Mouse (Mus musculus): ENCODE measurements around the gene Polr2l. TPM values are rescaled to one million over a fixed set of nuclear protein-coding genes. Genes with fewer than 3 reads are reported as not detected.

The Polr2l gene
- polyA plus RNA-seq, 1 experiment, result 48.7 TPM

GRCm38 (mm10) chr7:141475805-141476158, 850 bp upstream of the Polr2l start:
- no peak for TF ChIP-seq CTCF (IDR thresholded peaks at IDR 0.05; ENCODE audit: borderline replicate concordance, extremely low read depth, insufficient read depth, insufficient read length)
- TF ChIP-seq POLR2A (IDR thresholded peaks at IDR 0.05; ENCODE audit: borderline replicate concordance, extremely low read depth, insufficient read depth, insufficient read length, poor library complexity, severe bottlenecking), result no peak
- DNase-seq (ENCODE audit: low read depth), result no peak

GRCm38 (mm10) chr7:141474160-141474559, 772 bp downstream of the Polr2l start:
- TF ChIP-seq CTCF (IDR thresholded peaks at IDR 0.05; ENCODE audit: borderline replicate concordance, extremely low read depth, insufficient read depth, insufficient read length), result no peak
- TF ChIP-seq POLR2A (IDR thresholded peaks at IDR 0.05; ENCODE audit: borderline replicate concordance, extremely low read depth, insufficient read depth, insufficient read length, poor library complexity, severe bottlenecking), result no peak
- DNase-seq (ENCODE audit: low read depth), result no peak

- DNase-seq (ENCODE audit: low read depth), result no peak
- TF ChIP-seq POLR2A (IDR thresholded peaks at IDR 0.05; ENCODE audit: borderline replicate concordance, extremely low read depth, insufficient read depth, insufficient read length, poor library complexity, severe bottlenecking) (no peak), CTCF (IDR thresholded peaks at IDR 0.05; ENCODE audit: borderline replicate concordance, extremely low read depth, insufficient read depth, insufficient read length) (no peak)
Measured at GRCm38 (mm10) chr7:141472763-141473162, 2.2 kb downstream of the Polr2l start.

- DNase-seq (ENCODE audit: low read depth), result no peak
- TF ChIP-seq POLR2A (IDR thresholded peaks at IDR 0.05; ENCODE audit: borderline replicate concordance, extremely low read depth, insufficient read depth, insufficient read length, poor library complexity, severe bottlenecking) (no peak), CTCF (IDR thresholded peaks at IDR 0.05; ENCODE audit: borderline replicate concordance, extremely low read depth, insufficient read depth, insufficient read length) (no peak)
Measured at GRCm38 (mm10) chr7:141472226-141472625, 2.7 kb downstream of the Polr2l start.

GRCm38 (mm10) chr7:141471236-141471635, 3.7 kb downstream of the Polr2l start:
- DNase-seq (ENCODE audit: low read depth), result no peak
- no peak for TF ChIP-seq CTCF (IDR thresholded peaks at IDR 0.05; ENCODE audit: borderline replicate concordance, extremely low read depth, insufficient read depth, insufficient read length)
- no peak for TF ChIP-seq POLR2A (IDR thresholded peaks at IDR 0.05; ENCODE audit: borderline replicate concordance, extremely low read depth, insufficient read depth, insufficient read length, poor library complexity, severe bottlenecking)

- DNase-seq (ENCODE audit: low read depth), result no peak
- TF ChIP-seq POLR2A (IDR thresholded peaks at IDR 0.05; ENCODE audit: borderline replicate concordance, extremely low read depth, insufficient read depth, insufficient read length, poor library complexity, severe bottlenecking) (no peak), CTCF (IDR thresholded peaks at IDR 0.05; ENCODE audit: borderline replicate concordance, extremely low read depth, insufficient read depth, insufficient read length) (no peak)
Measured at GRCm38 (mm10) chr7:141470637-141470944, 4.3 kb downstream of the Polr2l start.

GRCm38 (mm10) chr7:141469901-141470636, 4.9 kb downstream of the Polr2l start:
- no peak for DNase-seq (ENCODE audit: low read depth)
- no peak for TF ChIP-seq POLR2A (IDR thresholded peaks at IDR 0.05; ENCODE audit: borderline replicate concordance, extremely low read depth, insufficient read depth, insufficient read length, poor library complexity, severe bottlenecking)
- no peak for TF ChIP-seq CTCF (IDR thresholded peaks at IDR 0.05; ENCODE audit: borderline replicate concordance, extremely low read depth, insufficient read depth, insufficient read length)

- TF ChIP-seq CTCF (IDR thresholded peaks at IDR 0.05; ENCODE audit: borderline replicate concordance, extremely low read depth, insufficient read depth, insufficient read length) (no peak), POLR2A (IDR thresholded peaks at IDR 0.05; ENCODE audit: borderline replicate concordance, extremely low read depth, insufficient read depth, insufficient read length, poor library complexity, severe bottlenecking) (no peak)
- no peak for DNase-seq (ENCODE audit: low read depth)
Measured at GRCm38 (mm10) chr7:141469352-141469751, 5.6 kb downstream of the Polr2l start.

GRCm38 (mm10) chr7:141468522-141469211, 6.3 kb downstream of the Polr2l start:
- DNase-seq (ENCODE audit: low read depth), result peak; percentile 91
- no peak; the same call in 1 of the 2 replicates for TF ChIP-seq POLR2A (IDR thresholded peaks at IDR 0.05; ENCODE audit: borderline replicate concordance, extremely low read depth, insufficient read depth, insufficient read length, poor library complexity, severe bottlenecking)
- peak; percentile 50; the same call in 1 of the 2 replicates for TF ChIP-seq CTCF (IDR thresholded peaks at IDR 0.05; ENCODE audit: borderline replicate concordance, extremely low read depth, insufficient read depth, insufficient read length)

GRCm38 (mm10) chr7:141468164-141468521, 6.8 kb downstream of the Polr2l start:
- DNase-seq (ENCODE audit: low read depth), result peak; percentile 37
- no peak for TF ChIP-seq CTCF (IDR thresholded peaks at IDR 0.05; ENCODE audit: borderline replicate concordance, extremely low read depth, insufficient read depth, insufficient read length)
- TF ChIP-seq POLR2A (IDR thresholded peaks at IDR 0.05; ENCODE audit: borderline replicate concordance, extremely low read depth, insufficient read depth, insufficient read length, poor library complexity, severe bottlenecking), result no peak

- DNase-seq (ENCODE audit: low read depth), result peak; percentile 87
- peak; percentile 21; the same call in 1 of the 2 replicates for TF ChIP-seq POLR2A (IDR thresholded peaks at IDR 0.05; ENCODE audit: borderline replicate concordance, extremely low read depth, insufficient read depth, insufficient read length, poor library complexity, severe bottlenecking)
- no peak for TF ChIP-seq CTCF (IDR thresholded peaks at IDR 0.05; ENCODE audit: borderline replicate concordance, extremely low read depth, insufficient read depth, insufficient read length)
Measured at GRCm38 (mm10) chr7:141467230-141468030, 7.5 kb downstream of the Polr2l start, which contains the start of gene Cd151. Gene Cd151, plus strand, starts transcription at chr7:141467392.
